Comparison of ENCODE assay signal across 23 mouse cellular contexts in genomic region chr2:179128432-179128831, GRCm38 (mm10).
"Had no signal": no experiment of that assay in that cellular context is flagged by ENCODE, and none has a peak within 500 bp of the region (broad histone marks: within the 10 kb centered on the region; RNA-seq: fewer than 3 reads in every experiment).

No protein-coding gene starts in this region.

- H3K27me3 ChIP-seq: heart, embryonic 13.5 days; heart, embryonic 15.5 days; hindbrain, embryonic 12.5 days; intestine, embryonic 15.5 days; limb, embryonic 13.5 days; limb, embryonic 15.5 days; liver, embryonic 12.5 days had no signal

- H3K4me2 ChIP-seq: heart, embryonic 11.5 days; heart, embryonic 13.5 days; heart, embryonic 15.5 days; hindbrain, embryonic 12.5 days; hindbrain, embryonic 14.5 days; intestine, embryonic 15.5 days; limb, embryonic 13.5 days; limb, embryonic 15.5 days; liver, embryonic 12.5 days had no signal

- H3K9me3 ChIP-seq: heart, embryonic 13.5 days; heart, embryonic 15.5 days; hindbrain, embryonic 10.5 days; hindbrain, embryonic 12.5 days; intestine, embryonic 15.5 days; limb, embryonic 13.5 days; limb, embryonic 15.5 days; liver, embryonic 12.5 days had no signal

- DNase-seq: gastrocnemius, postnatal 14 days; gastrocnemius, postnatal 36 days; heart, adult 18-20 months; heart, postnatal 14 days; heart, postnatal 36 days; kidney, adult 18-20 months; layer of hippocampus, adult 9-11 months; layer of hippocampus, postnatal 36 days; left cerebral cortex, postnatal 4 days had no signal

- H3K4me1 ChIP-seq: heart, embryonic 13.5 days; heart, embryonic 15.5 days; hindbrain, embryonic 10.5 days; hindbrain, embryonic 12.5 days; intestine, embryonic 15.5 days; limb, embryonic 13.5 days; limb, embryonic 15.5 days; liver, embryonic 12.5 days had no signal

- ATAC-seq: hindbrain, embryonic 16.5 days; inflammation-experienced regulatory T-cells, adult 6 months; intestine, embryonic 15.5 days; intestine, postnatal 0 days; liver, embryonic 12.5 days had no signal

- H3K4me3 ChIP-seq: heart, embryonic 13.5 days; heart, embryonic 15.5 days; hindbrain, embryonic 10.5 days; hindbrain, embryonic 12.5 days; intestine, embryonic 15.5 days; limb, embryonic 13.5 days; limb, embryonic 15.5 days; liver, embryonic 12.5 days had no signal

- H3K27ac ChIP-seq: heart, embryonic 13.5 days; heart, embryonic 15.5 days; hindbrain, embryonic 10.5 days; hindbrain, embryonic 12.5 days; hindbrain, embryonic 14.5 days; intestine, embryonic 15.5 days; limb, embryonic 13.5 days; limb, embryonic 15.5 days; liver, embryonic 12.5 days; liver, embryonic 14.5 days had no signal

- H3K9ac ChIP-seq: heart, embryonic 13.5 days; heart, embryonic 15.5 days; hindbrain, embryonic 12.5 days; hindbrain, embryonic 14.5 days; intestine, embryonic 15.5 days; limb, embryonic 13.5 days; limb, embryonic 15.5 days; liver, embryonic 12.5 days; liver, embryonic 14.5 days had no signal

- H3K36me3 ChIP-seq: heart, embryonic 13.5 days; heart, embryonic 15.5 days; hindbrain, embryonic 10.5 days; hindbrain, embryonic 12.5 days; intestine, embryonic 15.5 days; limb, embryonic 13.5 days; limb, embryonic 15.5 days; liver, embryonic 12.5 days had no signal
